Comparison of ENCODE assay signal across 8 mouse cellular contexts in genomic region chr10:18021576-18022311, GRCm38 (mm10). TPM values are rescaled to one million over a fixed set of nuclear protein-coding genes. Genes with fewer than 3 reads are reported as not detected.
DNase-seq lines count a peak whose midpoint lies in the region; ATAC-seq and TF ChIP-seq lines count a peak whose summit lies in the region.

No protein-coding gene starts in this region.

- peak overlapping the region; percentile 71 for H3K4me3 ChIP-seq in heart, adult 2 months
- peak overlapping the region; percentile 88 for H3K4me3 ChIP-seq in ES-Bruce4 (ENCODE audit: low read depth, low read length)
- H3K4me3 ChIP-seq in limb, embryonic 14.5 days (replicated peaks; ENCODE audit: low read length): peak overlapping the region; percentile 75
- H3K4me3 ChIP-seq in small intestine, adult 2 months (ENCODE audit: low read depth, low read length): peak overlapping the region; percentile 86

- no peak for TF ChIP-seq EP300 in heart, adult 2 months (IDR thresholded peaks at IDR 0.05; ENCODE audit: insufficient read depth, low read depth, low read length)
- no peak for TF ChIP-seq EP300 in ES-Bruce4 (IDR thresholded peaks at IDR 0.05; ENCODE audit: insufficient read depth, low read depth, low read length)

- no peaks in the 10 kb centered on the region for H3K27me3 ChIP-seq in heart, adult 2 months (ENCODE audit: control insufficient read depth, insufficient read depth, low read length)
- H3K27me3 ChIP-seq in ES-Bruce4 (ENCODE audit: control insufficient read depth, insufficient read depth, low read length, poor library complexity, severe bottlenecking): no peaks in the 10 kb centered on the region
- H3K27me3 ChIP-seq in limb, embryonic 14.5 days (ENCODE audit: control insufficient read depth, insufficient read depth, low read length): no peaks in the 10 kb centered on the region
- no peaks in the 10 kb centered on the region for H3K27me3 ChIP-seq in small intestine, adult 2 months (ENCODE audit: control insufficient read depth, insufficient read depth, low read length)

- no peak for TF ChIP-seq CTCF in heart, adult 2 months (IDR thresholded peaks at IDR 0.05)
- no peak for TF ChIP-seq CTCF in ES-Bruce4 (IDR thresholded peaks at IDR 0.05; ENCODE audit: low read depth, low read length)
- TF ChIP-seq CTCF in small intestine, adult 2 months (IDR thresholded peaks at IDR 0.05; ENCODE audit: extremely low read depth, insufficient read length, insufficient replicate concordance, low read depth, low read length): no peak

- no peaks in the 10 kb centered on the region; the same call in 1 of the 2 replicates for H3K4me1 ChIP-seq in heart, adult 2 months (ENCODE audit: control insufficient read depth, insufficient read depth, low read length)
- H3K4me1 ChIP-seq in ES-Bruce4 (ENCODE audit: control insufficient read depth, insufficient read depth, low read length): no peaks in the 10 kb centered on the region
- no peaks in the 10 kb centered on the region for H3K4me1 ChIP-seq in limb, embryonic 14.5 days (ENCODE audit: control insufficient read depth, insufficient read depth, low read length)
- H3K4me1 ChIP-seq in small intestine, adult 2 months (ENCODE audit: control insufficient read depth, insufficient read depth, insufficient read length, low read length): no peaks in the 10 kb centered on the region

- intact Hi-C loops in heart, adult 2 months (cut with DNase I): loop anchor here (1.0 to 10.0 kb wide), 3 partner anchors 35 to 287 kb away; partner anchors contain the start of gene Heca
- intact Hi-C loops in heart, postnatal 25 days (cut with DNase I): loop anchor here (2.0 to 5.0 kb wide), 2 partner anchors 33 to 74 kb away; partner anchors contain the start of genes Heca and Reps1

- peaks cover 11% of the 10 kb centered on the region for H3K9me3 ChIP-seq in ES-Bruce4 (replicated peaks; ENCODE audit: control insufficient read depth, insufficient read depth, low read length, poor library complexity, severe bottlenecking)
- no peaks in the 10 kb centered on the region for H3K9me3 ChIP-seq in limb, embryonic 14.5 days (ENCODE audit: control insufficient read depth, low read length)

- H3K27ac ChIP-seq in heart, adult 2 months: peak overlapping the region; percentile 83
- no peak overlapping the region for H3K27ac ChIP-seq in ES-Bruce4 (ENCODE audit: insufficient read depth, low read length)
- H3K27ac ChIP-seq in limb, embryonic 14.5 days (replicated peaks; ENCODE audit: low read depth, low read length): peak overlapping the region; percentile 92
- peak overlapping the region; percentile 88 for H3K27ac ChIP-seq in small intestine, adult 2 months (ENCODE audit: insufficient read depth, low read depth, low read length)

- no peaks in the 10 kb centered on the region for H3K36me3 ChIP-seq in heart, adult 2 months (ENCODE audit: control insufficient read depth, insufficient read depth, low read length)
- no peaks in the 10 kb centered on the region for H3K36me3 ChIP-seq in ES-Bruce4 (ENCODE audit: control insufficient read depth, insufficient read depth, low read length, poor library complexity, severe bottlenecking)
- peaks cover 9% of the 10 kb centered on the region; the same call in 1 of the 2 replicates for H3K36me3 ChIP-seq in limb, embryonic 14.5 days (ENCODE audit: control insufficient read depth, insufficient read depth, low read length)
- H3K36me3 ChIP-seq in small intestine, adult 2 months (ENCODE audit: control insufficient read depth, insufficient read depth, low read length): peaks cover 11% of the 10 kb centered on the region

- ATAC-seq in limb, embryonic 14.5 days (ENCODE audit: low FRiP score, low read depth): peak; percentile 38

- no peak for TF ChIP-seq POLR2A in heart, adult 2 months (IDR thresholded peaks at IDR 0.05; ENCODE audit: insufficient read depth, low read depth, low read length)
- no peak for TF ChIP-seq POLR2A in ES-Bruce4 (IDR thresholded peaks at IDR 0.05; ENCODE audit: insufficient read depth, low read length)
- no peak for TF ChIP-seq POLR2A in limb, embryonic 14.5 days (IDR thresholded peaks at IDR 0.05; ENCODE audit: borderline replicate concordance, extremely low read depth, insufficient read depth, insufficient read length)
- TF ChIP-seq POLR2A in small intestine, adult 2 months (IDR thresholded peaks at IDR 0.05; ENCODE audit: low read depth, low read length): no peak

- H3K4me2 ChIP-seq in limb, embryonic 14.5 days (replicated peaks; ENCODE audit: low read depth, low read length, severe bottlenecking): peak overlapping the region; percentile 48

- DNase-seq in heart, adult 2 months: no peak
- no peak for DNase-seq in heart, postnatal 25 days (ENCODE audit: low spot score)
- peak; percentile 55 for DNase-seq in fat pad, adult 2 months (ENCODE audit: extremely low read depth, low read depth, low spot score)
- DNase-seq in limb, embryonic 14.5 days (ENCODE audit: low spot score): no peak
- no peak for DNase-seq in ovary, postnatal 14 days (ENCODE audit: low spot score)
- DNase-seq in kidney, adult 8-10 months: no peak

- 0 out of 2 replicates have a peak, but pooled peaks cover 1% of the 10 kb centered on the region for H3K79me2 ChIP-seq in heart, adult 2 months (replicated peaks; ENCODE audit: control insufficient read depth, insufficient read depth, low read length)

- WGBS in heart, adult 2 months: 32% methylated on average over 14 of the region's 14 CpGs
- 32% methylated on average over 14 of the region's 14 CpGs for WGBS in limb, embryonic 14.5 days
- 33% methylated on average over 14 of the region's 14 CpGs for WGBS in small intestine, adult 2 months

- peak overlapping the region; percentile 64 for H3K9ac ChIP-seq in heart, adult 2 months (ENCODE audit: low read depth, low read length)
- peak overlapping the region; percentile 78 for H3K9ac ChIP-seq in ES-Bruce4 (ENCODE audit: low read depth, poor library complexity, severe bottlenecking)
- peak overlapping the region; percentile 83 for H3K9ac ChIP-seq in limb, embryonic 14.5 days (ENCODE audit: low read depth, low read length, severe bottlenecking)

RNA-seq across cellular contexts. Expression of gene Abracl, which starts 1.3 kb away (rescaled TPM):
- 10 to 100 TPM; 25.3 to 27.0 TPM for total RNA-seq in heart, adult 2 months (2021)
- 13.9 and 20.7 TPM in 2 replicates for polyA plus RNA-seq in heart, adult 2 months (2012; rRNA removed)
- total RNA-seq in heart, postnatal 25 days (2021): 10 to 100 TPM; 28.1 to 37.9 TPM
- polyA plus RNA-seq in ES-Bruce4 (2011; ENCODE audit: insufficient read depth, insufficient read length, low read depth, missing spikeins): 54.5 and 58.5 TPM in 2 replicates
- polyA plus RNA-seq in limb, embryonic 14.5 days (2012; rRNA removed): 56.5 and 92.6 TPM in 2 replicates
- 147 and 162 TPM in 2 replicates for polyA plus RNA-seq in limb, embryonic 14.5 days (2014; fragmentation: Nextera tagmentation; extraction: Ambion mirVana)
- polyA plus RNA-seq in small intestine, adult 2 months (2012; rRNA removed): 1.4 and 2.4 TPM in 2 replicates

RNA-seq across cellular contexts. Expression of gene Reps1, which starts 33.9 kb away (rescaled TPM):
- 10 to 100 TPM; 28.3 to 31.9 TPM for total RNA-seq in heart, adult 2 months (2021)
- 34.1 and 44.6 TPM in 2 replicates for polyA plus RNA-seq in heart, adult 2 months (2012; rRNA removed)
- total RNA-seq in heart, postnatal 25 days (2021): 10 to 100 TPM; 27.3 to 30.1 TPM
- polyA plus RNA-seq in ES-Bruce4 (2011; ENCODE audit: insufficient read depth, insufficient read length, low read depth, missing spikeins): 78.1 and 85.1 TPM in 2 replicates
- 82.3 and 90.0 TPM in 2 replicates for polyA plus RNA-seq in limb, embryonic 14.5 days (2012; rRNA removed)
- polyA plus RNA-seq in limb, embryonic 14.5 days (2014; fragmentation: Nextera tagmentation; extraction: Ambion mirVana): 31.8 and 43.6 TPM in 2 replicates
- polyA plus RNA-seq in small intestine, adult 2 months (2012; rRNA removed): 9.8 and 15.5 TPM in 2 replicates
